Mouse (Mus musculus): ENCODE measurements at regions not wholly inside any gene's neighbourhood (a gene's known extent, or its start where the extent isn't known, plus 50 kb on each side); places are given as distances from the start of the nearest gene placed in this dataset.

DNA sequence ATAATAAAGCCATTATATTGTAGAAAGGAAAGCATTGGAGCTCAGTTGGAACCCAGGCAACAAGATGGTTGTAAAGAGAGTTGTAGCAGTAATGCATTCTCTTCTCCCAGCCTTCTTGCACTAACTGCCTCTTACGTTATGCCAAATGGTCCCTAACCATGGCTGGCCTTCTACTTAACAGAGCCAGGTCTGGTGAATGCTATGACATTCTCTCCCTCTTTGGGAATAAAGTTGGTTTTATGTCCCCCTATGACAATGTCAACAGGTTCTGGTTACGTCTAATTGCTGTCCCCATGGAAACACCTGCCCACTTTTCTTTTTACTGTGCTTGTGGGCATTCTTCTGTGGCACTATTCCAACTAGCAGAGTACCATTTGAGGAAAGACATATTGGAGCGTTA, 126.4 kb upstream of the Npvf start:
- DNase-seq = no peak

DNA sequence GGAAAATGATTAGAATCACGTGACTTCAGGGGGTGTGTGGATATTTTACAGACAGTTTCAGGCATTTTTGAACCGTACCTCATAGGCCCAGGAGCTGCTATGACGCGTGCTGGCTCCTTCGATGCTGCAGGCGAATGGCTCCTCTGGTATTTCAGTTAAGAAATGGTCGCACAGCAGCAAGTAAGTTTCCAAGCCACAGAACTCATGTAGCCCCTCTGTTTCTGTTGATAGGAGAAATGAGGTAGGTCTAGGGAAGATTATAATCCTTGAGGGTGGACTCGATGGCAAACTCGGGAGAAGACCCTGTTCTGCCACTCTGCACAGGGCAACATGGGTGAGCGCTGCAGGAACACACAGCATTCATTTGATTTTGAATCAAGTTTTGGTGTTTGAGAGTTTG, 127.0 kb upstream of the Npvf start:
- DNase-seq = no peak

DNA sequence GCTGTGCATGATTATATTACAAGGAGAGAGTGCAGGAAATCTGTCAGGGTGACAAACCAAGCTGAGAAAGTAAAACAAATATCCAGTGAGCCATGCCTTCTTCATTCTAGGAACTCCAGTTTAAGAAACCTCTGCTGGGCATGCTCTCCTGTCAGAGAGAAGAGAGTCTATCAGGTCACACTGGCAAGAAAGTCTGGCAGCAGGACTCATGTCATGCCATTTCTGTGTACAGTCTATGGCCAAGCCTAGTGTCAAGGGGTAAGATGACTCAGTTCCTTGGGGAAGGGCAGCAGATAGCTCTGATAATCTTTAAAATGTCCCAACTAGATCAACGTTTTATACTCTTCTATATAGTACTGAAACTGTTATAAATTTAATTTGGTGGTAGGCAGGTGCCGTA, 128.0 kb upstream of the Npvf start:
- no peak for DNase-seq

DNA sequence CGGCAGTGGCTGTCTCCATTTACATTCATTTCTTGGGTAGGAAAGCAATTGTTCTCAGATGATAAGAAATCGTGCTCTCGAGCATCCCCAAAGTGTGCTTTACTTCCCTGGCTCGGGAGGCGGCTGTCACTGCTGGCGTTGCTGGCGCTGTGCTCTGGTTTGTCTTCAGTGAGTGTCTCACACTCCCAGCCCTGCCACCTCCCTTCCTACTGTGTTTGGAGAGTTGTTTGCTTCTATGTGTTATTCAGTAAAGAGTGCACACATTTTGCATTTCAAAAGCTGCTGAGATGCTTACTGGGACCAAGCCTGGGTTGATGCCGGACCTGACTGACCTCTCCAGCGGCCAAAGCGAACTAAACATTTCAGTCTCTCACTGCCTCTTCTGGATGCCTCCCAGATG, 129.3 kb upstream of the Npvf start:
- DNase-seq = no peak

DNA sequence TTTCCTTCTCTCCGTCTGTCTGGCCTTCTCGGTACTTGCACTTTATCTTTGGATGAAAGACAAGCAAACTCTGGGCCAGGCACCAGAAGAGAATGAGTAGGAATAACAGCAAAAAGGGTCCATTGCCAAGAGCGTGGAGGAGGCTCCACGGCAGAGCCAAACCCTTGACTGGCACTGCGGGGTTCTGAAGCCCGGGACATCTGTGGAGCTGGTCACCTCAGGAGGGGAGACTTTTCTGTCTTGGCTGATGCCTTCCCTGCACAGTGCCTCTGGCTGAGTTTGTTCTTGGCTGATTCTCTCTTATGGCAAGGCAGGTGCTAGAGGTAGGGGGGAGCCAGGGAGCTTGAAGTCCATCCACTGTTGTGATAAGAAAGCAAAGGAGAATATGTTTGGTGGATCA, 130.1 kb upstream of the Npvf start:
- DNase-seq = no peak

DNA sequence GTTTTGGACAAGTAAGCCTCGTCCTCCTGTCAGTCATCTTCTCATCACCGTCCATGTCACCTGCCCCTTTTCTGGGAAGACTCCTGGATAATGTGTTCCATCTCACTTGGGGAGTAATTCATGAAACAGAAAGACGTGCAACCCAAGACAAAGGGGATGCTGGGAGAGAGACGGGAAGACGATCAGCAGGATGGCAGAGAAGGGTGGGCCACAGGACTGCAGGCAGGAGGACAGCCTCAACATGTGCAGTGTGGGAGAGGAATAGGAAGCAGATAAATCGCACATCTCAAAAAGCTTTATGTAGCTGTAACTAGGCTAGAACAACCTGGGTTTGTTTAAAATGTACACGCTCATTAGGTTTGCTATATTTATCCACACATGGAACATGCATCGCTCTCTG, 133.4 kb upstream of the Npvf start:
- DNase-seq = no peak

DNA sequence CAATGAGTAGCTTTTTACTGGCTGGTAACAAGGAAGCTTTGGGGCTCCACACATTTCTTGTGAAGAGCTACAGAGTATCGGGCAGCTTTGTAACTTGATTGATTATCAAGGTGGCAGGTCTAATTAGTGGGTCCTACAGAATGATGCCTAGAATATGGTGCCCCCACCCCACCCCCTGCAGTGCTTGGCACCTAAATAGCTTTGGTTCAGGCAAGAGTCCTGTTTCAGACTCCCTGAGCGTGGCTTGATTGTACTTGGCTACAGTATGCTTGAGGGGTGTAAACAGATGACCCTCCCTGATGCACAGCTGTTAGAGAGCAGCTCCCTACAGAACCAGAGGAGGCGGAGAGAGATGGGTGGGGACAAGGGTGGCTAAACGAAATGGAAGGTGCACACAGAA, 145.7 kb upstream of the Npvf start:
- no peak for DNase-seq

DNA sequence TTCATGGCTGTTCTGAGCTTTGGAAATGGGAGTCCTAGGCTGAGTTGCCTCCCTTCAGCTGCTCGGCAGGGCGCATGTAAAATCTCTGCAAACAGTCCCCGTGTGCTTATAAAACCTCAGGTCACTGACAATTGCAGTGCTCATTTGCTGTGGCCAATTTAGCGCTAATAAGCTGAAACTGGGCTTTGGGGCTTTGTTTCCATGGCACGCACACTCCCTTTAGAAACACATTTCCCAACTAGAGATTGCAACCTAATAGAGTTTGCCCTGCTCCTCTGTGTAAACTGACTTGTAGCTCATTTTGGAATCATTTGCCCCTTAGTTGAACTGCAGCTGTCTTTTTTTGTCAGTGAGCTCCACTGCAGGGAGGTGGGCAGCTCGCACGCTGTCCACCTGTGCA, 148.7 kb upstream of the Npvf start:
- DNase-seq = no peak

DNA sequence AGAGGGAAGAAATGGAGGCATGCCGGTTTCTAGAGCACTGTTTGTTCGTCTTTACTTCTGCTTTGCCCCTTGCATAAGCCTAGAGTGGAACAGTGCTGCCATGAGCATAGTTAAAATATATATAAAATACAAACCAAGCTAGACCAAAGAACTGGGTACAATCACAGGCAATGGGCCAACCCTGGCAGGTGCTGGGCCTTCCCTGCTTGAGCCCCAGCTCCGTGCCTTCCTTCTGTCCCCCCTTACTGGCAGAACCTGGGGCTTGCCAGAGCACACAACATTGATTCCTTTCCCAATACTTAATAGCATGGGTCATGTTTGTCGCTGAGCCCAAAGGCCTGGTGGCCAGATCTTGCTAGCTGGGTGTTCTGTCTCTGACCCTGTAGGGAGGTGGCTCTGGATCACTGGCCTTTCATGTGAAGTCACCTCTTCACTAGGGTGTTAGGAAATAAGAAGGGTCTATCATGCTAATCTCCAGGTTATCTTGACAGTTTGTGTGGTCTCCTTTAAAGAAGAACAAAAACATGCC, 150.3 kb upstream of the Npvf start:
- no peak for DNase-seq

DNA sequence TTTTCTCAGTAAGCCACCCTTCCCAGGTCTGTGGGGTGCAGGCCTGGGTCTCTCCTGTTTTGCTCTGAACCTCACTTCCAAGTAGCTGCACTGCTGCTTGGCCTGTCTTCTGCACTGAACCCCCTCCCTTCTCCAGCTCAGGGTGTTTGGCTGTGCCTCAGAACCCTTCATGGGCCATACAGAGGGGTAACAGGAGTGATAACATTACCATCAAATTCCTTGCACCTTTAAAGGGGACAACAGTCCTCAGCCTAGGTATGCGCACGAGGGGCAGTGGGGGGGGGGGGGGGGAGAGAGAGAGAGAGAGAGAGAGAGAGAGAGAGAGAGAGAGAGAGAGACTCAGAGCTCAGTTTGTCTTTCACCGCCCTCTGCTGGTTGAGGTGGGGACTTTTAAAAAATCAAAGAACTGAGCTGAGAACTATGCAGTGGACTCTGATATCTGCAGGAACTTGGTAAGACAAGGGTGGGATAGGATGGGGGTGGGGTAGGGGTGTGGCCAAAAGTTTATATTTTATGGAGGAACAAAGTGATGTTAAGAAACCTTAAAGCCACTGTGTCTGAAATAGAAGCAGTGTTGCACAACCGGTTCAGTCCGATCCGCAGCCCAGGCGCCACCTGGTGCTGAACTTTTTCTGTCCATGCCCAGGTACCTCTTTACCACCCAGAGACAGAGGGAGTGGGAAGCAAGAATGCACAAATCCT, 152.3 kb upstream of the Npvf start:
- DNase-seq = peak in 1 of 2 experiments; percentile 31

DNA sequence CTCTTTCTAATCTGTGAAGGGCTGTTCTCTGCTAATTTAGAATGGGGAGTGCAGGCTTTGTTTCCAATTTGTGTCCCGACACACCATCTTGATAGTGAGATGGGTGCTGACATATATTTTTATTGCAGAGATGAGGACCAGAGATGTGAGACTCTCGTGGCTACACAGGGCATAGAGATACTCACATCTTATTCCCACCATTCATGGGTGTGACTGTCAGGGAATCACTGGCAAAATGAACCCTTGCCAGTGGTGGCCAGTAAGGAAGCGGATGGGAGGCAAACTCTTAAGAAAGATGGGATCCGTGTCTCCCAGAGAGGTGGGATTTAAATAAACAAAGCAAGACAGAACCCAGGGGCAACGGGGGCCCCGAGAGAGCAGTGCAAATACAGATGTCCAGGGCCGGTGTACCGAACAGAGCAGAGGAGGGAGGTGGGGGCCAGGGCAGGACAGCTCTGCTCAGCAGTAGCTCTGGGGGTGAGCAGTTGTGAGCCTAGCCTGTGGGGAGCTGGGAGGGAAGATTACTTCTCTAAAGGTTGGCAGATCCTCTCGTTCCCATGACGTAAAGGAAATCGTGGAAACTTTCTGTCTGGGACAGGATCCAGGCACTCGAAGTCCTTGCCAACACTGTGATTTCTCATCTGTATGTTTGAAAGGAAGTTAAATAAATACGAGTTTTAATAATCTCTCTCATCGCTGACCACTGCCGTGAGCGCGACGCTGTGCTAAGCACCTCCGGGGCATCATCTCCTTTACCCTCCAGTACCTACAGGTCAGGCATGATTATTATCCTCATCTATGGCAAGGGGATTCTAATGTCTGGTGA, 153.2 kb upstream of the Npvf start:
- peak; percentile 22 to 59 for DNase-seq

DNA sequence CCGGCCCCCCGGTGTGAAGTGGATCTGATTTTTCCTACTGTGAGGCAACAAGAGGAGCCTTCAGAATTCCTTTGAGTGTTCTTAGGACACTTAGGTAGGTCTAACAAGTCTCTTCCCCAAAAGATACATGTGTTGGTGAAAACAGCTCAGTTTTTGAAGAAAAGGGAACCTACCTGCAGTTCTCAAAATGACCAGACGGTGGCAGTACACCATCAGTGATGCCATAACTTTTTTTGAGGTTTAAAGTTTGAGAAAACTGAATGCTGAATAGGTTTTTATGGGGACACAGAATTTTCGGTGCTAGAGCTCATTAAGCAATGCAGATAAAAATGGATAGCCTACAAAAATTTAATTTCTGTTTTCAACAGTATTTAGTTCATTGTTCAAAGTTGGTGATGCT, 153.9 kb upstream of the Npvf start:
- DNase-seq = peak in 1 of 2 experiments; percentile 70

DNA sequence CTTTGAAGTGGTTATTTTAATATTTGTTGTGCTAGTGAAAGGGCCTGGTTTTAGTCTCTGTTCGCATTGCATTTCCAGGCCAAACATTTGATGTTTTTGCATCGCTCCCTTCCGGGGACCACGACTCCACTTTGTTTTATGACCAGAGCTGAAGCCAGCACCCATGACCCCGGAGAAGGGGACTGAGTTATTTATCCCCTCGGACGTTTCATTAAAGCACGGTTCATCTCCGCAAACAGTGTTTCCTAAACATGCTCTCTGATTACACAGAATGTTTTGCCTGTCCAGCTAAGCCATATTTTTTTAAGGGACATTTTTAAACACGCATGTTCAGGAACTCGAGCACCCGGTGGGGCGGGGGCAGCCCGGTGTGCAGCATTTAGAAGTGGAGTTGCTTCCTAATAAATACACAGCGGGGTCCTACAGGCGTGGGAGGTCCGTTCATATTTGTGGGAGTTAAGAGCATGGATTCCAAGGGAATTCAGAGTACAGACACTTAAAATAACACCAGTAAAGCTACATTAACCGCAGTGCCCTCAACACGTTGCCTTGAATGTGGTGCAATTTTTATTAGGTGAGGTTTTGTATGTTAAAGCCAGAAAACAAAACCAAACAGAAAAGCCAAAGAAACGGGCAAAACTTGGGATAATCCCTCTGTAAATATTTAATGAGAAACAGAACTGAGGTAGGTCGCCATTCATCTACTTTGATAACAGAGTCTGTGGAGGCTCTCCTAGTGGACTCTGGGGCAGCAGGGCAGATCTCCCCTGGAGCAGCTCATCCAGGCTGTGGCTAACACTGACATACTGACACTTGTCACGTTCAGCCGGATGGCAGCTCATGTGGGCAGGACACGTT, 154.8 kb upstream of the Npvf start:
- DNase-seq = peak; percentile 13 to 17

DNA sequence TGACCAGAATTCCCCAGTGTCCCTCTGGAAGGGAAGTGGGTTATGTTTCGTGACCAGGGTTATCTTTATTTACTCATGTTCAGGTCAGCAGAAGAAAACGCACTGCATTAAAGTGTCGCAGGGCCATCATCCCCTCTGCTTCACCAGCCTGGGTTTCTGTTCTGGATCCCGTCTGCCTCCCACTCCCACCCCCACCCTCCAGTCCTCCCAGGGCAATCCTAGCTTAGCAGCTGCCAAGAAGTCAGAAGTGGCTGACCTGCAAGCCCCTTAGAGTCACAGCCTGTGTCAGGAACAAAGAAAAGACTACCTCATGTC, 155.4 kb upstream of the Npvf start:
- DNase-seq = no peak

DNA sequence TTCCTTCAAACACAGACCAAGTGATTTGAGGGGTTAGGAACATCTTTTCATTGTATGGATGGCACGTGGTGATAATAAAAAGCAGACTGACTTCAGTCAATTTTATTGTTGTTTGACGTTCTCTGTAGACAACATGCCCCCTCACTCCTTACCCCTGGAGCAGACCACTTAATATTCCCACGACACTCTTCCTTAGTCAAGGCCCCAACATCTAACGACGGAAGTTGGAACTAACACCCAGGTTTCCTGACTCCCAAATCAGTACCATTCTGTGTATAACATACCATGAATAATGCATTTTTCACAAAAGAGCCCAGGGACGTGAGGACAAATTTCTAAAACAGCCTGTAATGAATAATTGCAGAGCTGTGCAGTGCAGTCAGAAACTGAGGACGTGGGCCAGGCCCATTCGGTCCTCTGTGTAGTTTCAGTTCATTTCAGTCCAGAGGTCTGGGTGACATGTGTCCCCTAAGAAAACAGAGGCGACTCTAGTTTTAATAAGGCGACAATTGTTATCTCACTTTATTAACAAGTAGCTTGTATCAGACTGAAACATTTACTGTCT, 160.8 kb upstream of the Npvf start:
- DNase-seq = no peak

DNA sequence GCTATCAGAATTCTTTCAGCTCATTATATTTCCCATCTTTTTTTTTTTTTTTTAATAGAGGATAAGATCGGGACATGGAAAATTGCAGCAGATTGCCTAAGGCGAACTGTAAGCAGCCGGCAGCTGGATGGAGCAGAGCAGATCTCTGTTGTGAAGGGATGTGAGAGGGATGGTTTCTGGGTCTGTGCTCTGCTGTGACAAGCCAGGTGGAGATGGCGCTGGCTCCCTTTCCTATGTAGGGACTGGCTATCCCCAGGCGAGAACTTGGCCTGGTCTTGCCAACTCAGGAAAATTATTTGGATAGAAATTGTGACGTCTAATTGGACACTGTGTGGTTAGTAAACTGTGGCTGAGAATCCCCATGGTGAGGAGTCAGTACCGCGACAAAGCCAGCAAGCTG, 161.3 kb upstream of the Npvf start:
- DNase-seq = no peak

DNA sequence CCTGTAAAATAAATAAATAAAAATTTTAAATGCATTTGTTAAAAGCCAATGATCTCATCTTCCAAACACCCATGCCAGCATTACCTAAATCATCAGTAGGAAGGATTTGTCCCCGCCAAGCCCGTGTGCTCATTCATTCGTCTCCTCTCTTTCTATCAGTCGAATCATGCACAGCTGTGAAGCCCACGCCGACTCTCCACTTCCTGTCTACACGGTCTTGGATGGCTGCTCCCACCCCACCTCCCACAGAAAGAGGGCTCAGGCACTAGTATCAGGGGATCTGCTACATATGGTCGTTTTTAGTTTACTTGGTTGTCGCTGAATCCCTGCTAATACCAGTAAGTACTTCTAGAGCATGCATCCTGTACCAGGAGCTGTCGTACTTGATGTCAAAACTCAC, 163.2 kb upstream of the Npvf start:
- no peak for DNase-seq

DNA sequence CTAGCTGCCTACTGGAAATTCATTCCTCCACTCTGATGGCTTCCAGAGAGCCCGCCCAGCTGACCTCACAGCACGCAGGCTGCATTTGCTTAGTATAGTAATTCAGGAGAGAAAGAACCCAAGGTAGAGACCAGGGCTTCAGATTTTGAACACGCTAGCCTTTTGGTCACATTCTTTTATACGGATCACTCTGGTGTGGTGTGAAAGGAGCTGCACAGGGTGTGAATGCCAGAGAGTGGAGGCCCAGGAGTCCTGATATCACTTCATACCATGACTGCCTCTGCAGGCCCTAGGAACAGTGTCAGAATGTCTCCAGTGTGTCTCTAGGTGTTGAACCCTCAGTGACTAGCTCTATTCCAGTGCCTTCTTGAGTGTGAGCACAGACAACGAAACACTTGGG, 164.2 kb upstream of the Npvf start:
- no peak for DNase-seq

DNA sequence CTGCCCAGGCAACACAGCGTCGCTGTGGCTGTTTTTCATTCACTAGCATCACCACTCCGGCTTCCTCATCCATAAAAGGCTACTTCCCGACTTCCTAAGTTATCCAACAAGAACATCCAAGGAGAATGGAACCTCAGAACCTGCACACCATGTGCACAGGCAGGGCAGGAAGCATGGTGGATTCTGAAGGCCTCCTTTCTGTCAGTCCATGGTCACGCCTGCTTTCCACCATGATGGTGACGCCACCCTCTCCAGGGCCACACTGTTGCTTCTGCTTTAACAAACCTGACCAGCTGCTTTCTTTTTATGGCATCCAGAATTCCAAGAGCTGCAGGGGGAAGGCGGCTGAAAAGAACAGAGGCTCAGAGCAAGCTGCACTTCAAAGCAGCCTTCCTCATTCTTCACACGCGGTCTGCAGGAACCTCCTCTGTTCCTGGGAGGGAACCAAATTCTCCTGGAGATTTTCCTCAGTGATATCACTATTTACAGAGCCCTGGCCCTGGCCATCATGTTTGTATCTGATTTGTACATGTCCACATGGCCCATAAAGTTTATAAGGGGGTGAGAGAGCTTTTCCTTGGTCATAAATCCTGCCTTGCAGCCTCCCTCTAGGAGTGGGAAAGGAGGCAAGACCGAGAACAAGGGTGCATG, 164.8 kb upstream of the Npvf start:
- no peak for DNase-seq

DNA sequence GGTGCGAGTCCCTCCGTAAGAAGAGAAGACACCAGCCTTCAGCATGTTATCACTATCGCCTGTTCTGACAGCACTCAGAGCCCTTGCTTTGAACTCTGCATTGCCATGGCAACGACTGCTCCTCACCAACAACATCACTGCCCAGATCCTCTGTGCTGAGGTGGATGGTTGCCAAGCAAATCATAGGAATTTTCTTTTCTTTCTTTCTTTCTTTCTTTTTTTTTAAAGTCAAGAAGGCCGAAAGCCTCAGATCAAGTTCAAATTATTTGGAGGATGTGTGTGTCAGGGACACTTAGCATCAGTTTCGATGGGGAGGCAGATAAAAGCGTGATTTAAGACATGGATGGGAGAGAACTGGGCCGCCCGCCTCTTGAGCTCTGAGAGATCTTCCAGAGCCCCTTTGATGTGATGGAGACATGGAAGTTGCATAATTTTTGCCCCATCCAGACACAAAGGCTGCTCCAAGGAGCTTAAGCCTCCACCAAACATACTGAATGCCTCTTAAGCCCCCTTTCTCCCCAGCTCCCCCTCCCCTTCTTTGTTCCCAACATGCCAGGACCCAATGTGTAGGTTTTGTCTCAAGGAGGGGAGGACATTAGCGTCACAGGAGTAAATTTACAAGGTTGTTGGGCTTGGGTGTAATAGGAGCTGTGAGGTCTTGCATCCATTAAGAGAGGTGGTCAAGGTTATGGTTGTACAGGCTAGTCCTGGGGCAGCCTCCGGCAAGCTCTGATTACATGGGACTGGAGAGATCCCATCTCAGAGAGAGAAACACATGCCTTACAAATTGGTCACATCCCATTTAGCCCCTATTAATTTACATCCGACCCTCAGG, 167.4 kb upstream of the Npvf start:
- no peak for DNase-seq

DNA sequence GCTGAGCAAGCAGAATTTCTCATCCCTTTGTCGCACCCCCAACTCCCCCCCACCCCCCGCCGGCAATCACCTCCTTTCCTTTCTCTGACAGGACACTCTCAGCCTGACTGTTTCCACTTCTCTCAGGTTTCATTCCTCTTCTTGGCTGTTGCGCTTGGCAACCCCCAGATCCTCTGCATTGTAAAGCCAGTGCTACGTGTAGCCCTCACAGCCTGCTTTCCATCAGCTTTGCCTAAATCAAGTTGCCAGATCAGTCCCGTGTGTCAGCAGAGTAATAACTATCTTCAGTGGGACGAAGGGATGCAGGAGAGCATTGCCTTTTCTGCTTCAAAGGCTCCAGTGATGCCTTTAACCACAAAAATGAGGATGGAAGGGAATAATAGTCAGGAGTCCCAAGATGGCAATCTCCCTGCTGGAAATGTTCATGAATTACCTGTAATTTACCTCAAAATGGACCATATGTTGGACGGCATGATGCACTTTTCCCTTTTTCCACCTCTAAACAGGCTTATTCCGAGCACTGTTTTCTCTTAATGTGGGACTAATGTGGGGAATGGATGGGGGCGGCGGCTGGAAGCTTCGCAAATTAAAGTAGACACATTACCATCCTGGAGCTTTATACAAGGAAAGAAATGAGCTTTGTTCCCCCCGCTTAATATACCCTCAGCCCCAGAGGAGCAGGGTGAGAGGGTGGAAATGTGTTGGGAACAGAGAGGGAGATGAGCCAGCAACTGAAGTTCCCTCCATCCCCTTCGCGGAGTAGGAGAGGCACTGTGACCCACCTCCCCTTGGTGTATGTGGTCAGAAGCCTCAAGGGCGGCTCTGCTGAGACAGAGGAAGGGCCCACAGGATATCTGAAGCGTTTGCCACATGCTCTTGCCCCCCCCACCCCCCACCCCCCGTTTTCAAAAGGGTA, 168.3 kb upstream of the Npvf start:
- no peak for DNase-seq

Data from kidney, adult 8-10 months (tissue).